Mouse (Mus musculus) spleen, postnatal 10 days (tissue): ENCODE measurements at regions not wholly inside any gene's neighbourhood (a gene's known extent, or its start where the extent isn't known, plus 50 kb on each side); places are given as distances from the start of the nearest gene placed in this dataset.

Experiments
- DNase-seq, 2 experiments: peaks; one replicate each; pipeline ENCODE4 v3.0.0; 2021 to 2022; ENCODE audit warnings: low spot score in 2 of 2

GRCm38 (mm10) chr10:6053207-6053606, 131.0 kb upstream of the Rgs17 start:
- no peak for DNase-seq

- no peak for DNase-seq
Observed at GRCm38 (mm10) chr10:6043358-6043757, 121.2 kb upstream of the Rgs17 start.

DNA sequence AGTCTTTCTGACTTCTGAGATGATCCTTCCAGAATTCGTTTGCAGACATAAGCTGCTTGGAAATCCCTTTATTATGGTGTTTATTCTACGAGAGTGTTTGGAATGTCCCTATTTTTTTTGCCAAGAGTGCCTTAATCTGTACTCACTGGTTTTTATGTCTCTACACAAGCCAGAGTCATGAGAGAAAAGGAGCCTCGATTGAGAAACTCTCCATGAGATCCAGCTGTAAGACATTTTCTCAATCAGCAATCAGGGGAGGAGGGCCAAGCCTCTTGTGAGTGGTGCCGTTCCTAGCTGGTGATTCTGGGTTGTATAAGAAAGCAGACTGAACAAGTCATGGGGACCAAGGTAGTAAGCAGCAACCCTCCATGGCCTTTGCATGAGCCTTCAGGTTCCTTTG, 117.6 kb upstream of the Rgs17 start:
- DNase-seq: no peak

GRCm38 (mm10) chr10:6035792-6036487, 113.7 kb upstream of the Rgs17 start:
- peak; percentile 7 to 42 for DNase-seq

- no peak for DNase-seq
Observed at GRCm38 (mm10) chr10:6032469-6032868, 110.3 kb upstream of the Rgs17 start.

DNA sequence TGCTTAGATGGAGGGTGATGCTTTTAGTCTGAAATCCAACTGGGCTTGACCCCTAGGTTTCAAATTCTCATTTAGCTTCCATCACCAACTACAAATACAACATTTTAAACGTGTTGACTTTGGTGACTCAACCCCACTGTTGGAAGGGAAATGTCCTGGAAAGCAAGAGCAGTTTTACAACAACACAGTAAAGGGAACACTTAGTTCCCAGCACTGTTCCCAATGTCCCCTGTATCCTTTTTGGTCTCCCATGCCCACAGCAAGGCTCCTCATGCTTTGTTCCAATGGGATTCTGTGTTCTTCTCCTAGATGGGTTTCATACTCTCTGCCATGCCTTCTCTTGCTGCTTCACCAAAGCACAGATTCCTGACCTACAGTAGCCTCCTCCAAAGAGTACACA, 105.4 kb upstream of the Rgs17 start:
- no peak for DNase-seq

DNA sequence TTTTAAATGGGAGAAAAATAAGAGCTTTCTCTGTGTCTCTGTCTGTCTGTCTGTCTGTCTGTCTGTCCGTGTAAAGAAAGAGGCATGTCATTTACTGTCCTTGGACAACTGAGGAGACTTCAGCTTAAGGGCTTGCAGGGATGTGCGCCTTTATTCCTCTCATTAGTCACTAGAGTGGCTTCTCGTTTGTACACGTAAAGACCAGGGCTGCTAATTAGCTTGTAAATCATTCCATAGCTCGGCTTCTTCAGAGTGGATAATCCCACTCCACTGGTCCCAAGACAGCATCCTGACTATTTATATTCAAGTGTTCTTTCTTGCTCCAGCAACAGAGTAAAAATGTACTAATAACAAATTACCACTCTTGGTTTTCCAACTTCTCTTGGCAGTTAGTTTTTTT, 104.1 kb upstream of the Rgs17 start:
- DNase-seq: no peak

DNA sequence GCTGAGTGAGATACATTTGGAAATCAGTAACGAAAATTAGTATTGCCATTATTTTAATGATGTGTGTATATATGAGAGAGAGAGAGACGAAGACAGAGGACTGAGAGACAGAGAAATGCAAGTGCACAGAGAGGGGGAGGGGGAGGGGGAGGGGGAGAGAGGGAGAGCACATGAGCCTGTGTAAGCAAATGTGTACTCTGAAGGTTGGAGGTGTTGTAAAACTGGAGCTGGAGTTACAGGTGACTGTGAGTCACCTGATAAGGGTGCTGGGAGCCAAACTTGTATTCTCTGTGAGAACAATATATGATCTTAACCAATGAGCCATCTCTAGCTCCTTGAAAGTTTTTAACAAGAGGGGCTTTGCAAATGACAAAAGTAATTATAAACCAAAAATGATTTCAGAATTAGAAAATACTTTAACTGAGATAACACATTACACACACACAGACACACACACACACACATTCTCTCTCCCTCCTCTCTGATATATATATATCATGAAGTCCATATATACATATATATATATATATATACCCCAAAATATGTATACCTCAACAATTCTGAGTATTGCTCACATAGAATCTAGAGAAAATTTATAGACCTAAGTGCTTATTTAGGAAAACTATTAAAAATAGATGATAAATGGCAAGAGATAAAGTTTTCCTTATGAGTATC, 100.5 kb upstream of the Rgs17 start:
- no peak for DNase-seq

DNA sequence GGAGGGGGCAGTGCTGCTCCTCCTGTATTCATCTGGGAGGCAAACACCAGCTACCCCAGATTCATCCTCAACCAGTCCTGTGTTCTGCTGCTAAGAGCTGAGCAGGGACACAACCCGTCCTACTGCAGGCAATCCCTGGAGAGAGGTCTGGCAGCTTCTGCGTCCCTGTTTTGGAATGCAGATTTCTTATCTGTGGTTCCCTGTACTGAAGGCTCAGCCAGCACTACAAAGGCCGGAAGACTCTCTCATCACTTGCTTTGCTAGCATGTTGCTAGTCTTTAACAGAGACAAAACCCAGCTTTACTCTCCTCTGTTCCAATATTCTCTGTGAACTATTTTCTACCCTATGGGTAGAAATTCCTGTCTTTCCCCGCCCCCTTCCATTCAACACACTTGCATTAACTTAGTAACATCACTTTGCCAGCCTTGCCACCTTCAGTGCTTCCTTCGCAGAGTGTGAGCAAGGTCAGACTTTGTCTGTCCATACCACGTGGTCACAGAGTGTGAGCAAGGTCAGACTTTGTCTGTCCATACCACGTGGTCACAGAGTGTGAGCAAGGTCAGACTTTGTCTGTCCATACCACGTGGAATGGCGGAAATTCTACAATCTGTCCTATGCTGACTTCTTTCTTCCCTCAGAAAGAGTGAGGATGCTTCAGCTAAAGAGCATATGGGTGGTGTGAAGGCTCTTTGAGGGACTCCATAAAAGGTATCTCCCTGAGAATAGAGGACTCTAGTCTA, 98.9 kb upstream of the Rgs17 start:
- no peak for DNase-seq

GRCm38 (mm10) chr10:6013743-6014142, 91.5 kb upstream of the Rgs17 start:
- DNase-seq: no peak

GRCm38 (mm10) chr10:6011541-6011940, 89.3 kb upstream of the Rgs17 start:
- DNase-seq: no peak

DNA sequence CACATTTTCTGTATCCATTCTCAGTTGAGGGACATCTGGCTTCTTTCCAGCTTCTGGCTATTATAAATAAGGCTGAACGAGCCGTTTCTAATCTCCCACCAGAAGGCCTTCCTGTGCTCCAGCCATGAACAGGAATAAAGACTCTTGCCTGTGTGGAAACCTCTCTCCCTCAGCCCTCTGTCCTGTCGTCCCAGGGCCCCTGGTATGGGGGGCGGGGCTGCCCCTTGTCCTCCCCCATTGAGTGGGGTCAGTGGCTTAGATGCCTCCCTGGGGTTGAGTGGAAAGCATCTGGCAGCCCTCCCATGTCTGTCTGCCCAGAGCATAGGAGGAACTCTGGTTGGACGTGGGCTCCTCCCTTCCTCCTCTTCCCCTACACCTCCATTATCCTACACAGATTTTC, 88.8 kb upstream of the Rgs17 start:
- no peak for DNase-seq

GRCm38 (mm10) chr10:6007238-6007972, 85.2 kb upstream of the Rgs17 start:
- DNase-seq: no peak

- DNase-seq: no peak
Observed at GRCm38 (mm10) chr10:5981433-5981832, 59.2 kb upstream of the Rgs17 start.

DNA sequence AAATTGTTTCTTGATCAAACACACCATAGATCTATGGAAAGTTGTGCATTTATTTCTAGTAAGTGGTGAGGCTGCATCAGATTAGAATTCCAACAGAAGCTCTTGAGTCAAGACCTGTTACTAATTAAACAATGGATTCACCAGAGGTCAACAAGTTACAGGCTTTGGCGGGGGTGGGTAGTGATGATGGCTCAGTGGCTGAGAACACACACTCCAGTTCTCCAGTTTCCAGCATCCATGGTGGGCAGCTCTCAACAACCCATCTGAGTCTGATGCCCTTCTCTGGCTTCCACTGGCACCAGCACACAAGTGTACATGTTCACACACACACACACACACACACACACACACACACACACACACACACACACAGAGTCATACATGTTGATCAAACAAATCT, 56.3 kb upstream of the Rgs17 start:
- DNase-seq: no peak
